ENCODE assay signal across 13 mouse cellular contexts in the genomic region with DNA sequence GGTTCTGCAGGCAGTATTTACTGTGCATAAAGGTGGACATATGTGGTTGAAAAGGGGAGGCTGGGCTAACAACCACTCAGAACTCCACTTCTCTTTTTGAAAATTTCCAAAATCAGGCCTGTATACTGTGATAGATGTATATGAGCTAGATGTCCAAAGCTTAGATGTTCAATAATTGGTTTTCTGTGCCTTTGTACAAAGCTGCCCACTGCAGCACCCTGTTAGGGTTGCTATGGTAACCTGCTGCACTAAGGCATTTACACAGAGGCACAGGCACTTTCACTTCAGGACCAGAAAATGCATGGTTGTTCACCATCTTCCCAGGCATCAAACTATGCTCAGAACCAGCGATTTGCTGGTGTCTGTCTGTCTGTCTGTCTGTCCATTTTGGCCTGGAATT. TPM values are rescaled to one million over a fixed set of nuclear protein-coding genes. Genes with fewer than 3 reads are reported as not detected.
A peak's percentile ranks its signal among the peaks of the same experiment; 100 is the strongest.
DNase-seq lines count a peak whose midpoint lies in the region; ATAC-seq and TF ChIP-seq lines count a peak whose summit lies in the region.
"Had no signal": no experiment of that assay in that cellular context is flagged by ENCODE, and none has a peak within 500 bp of the region (broad histone marks: within the 10 kb centered on the region; RNA-seq: fewer than 3 reads in every experiment).

No protein-coding gene starts in this region.

- no peaks in the 10 kb centered on the region for H3K36me3 ChIP-seq in forebrain, postnatal 0 days (ENCODE audit: insufficient read depth)
- H3K36me3 ChIP-seq in midbrain, embryonic 14.5 days (ENCODE audit: control insufficient read depth, insufficient read depth, low read length) = 0 out of 2 replicates have a peak, but pooled peaks cover 4% of the 10 kb centered on the region
- H3K36me3 ChIP-seq: lung, embryonic 15.5 days had no signal

- peaks cover 33% of the 10 kb centered on the region for H3K4me1 ChIP-seq in forebrain, postnatal 0 days (ENCODE audit: insufficient read depth)
- peaks cover 28% of the 10 kb centered on the region for H3K4me1 ChIP-seq in midbrain, embryonic 14.5 days (ENCODE audit: control insufficient read depth, insufficient read depth, low read length)

- peak; percentile 6 for DNase-seq in R1 (ENCODE audit: low read depth, low spot score)
- peak; percentile 50 for DNase-seq in embryo, embryonic 10.5 days (ENCODE audit: low spot score)
- DNase-seq in forebrain, postnatal 0 days = peak; percentile 58
- DNase-seq in midbrain, embryonic 14.5 days = peak; percentile 83
- DNase-seq in lung, postnatal 4 days = no peak
- no peak for DNase-seq in adrenal gland, postnatal 14 days
- DNase-seq in lung, postnatal 10 days = no peak
- DNase-seq: cerebellum, adult 11 months; heart, postnatal 36 days had no signal

- no peaks in the 10 kb centered on the region for H3K27me3 ChIP-seq in forebrain, postnatal 0 days (ENCODE audit: insufficient read depth, low read length)
- no peaks in the 10 kb centered on the region for H3K27me3 ChIP-seq in midbrain, embryonic 14.5 days (ENCODE audit: control insufficient read depth, insufficient read depth, low read length)

- no peak overlapping the region for H3K27ac ChIP-seq in forebrain, postnatal 0 days (ENCODE audit: low read depth, low read length)
- peak overlapping the region; percentile 98; the same call in 1 of the 2 replicates for H3K27ac ChIP-seq in midbrain, embryonic 14.5 days (replicated peaks; ENCODE audit: low read depth, low read length)
- H3K27ac ChIP-seq: kidney, postnatal 0 days; lung, embryonic 15.5 days had no signal

- peak overlapping the region; percentile 77 for H3K4me3 ChIP-seq in forebrain, postnatal 0 days (ENCODE audit: low read depth, low read length)
- peak overlapping the region; percentile 65 for H3K4me3 ChIP-seq in midbrain, embryonic 14.5 days (replicated peaks; ENCODE audit: low read depth, low read length)
- H3K4me3 ChIP-seq: lung, embryonic 15.5 days; myocyte had no signal

- peak; percentile 49 for ATAC-seq in forebrain, postnatal 0 days
- peak; percentile 57 for ATAC-seq in midbrain, embryonic 14.5 days (ENCODE audit: low FRiP score, low TSS enrichment)

- no peak for TF ChIP-seq CTCF in forebrain, postnatal 0 days (IDR thresholded peaks at IDR 0.05; ENCODE audit: low read depth)

- 5% methylated on average over 1 of the region's 1 CpGs for WGBS in forebrain, postnatal 0 days
- WGBS in midbrain, embryonic 14.5 days = 19% methylated on average over 1 of the region's 1 CpGs

- no peaks in the 10 kb centered on the region for H3K9me3 ChIP-seq in forebrain, postnatal 0 days (ENCODE audit: low read length)
- H3K9me3 ChIP-seq in midbrain, embryonic 14.5 days (ENCODE audit: control insufficient read depth, low read length) = no peaks in the 10 kb centered on the region
- H3K9me3 ChIP-seq: lung, embryonic 15.5 days had no signal

- peak overlapping the region; percentile 31 for H3K9ac ChIP-seq in forebrain, postnatal 0 days
- peak overlapping the region; percentile 53; the same call in 1 of the 2 replicates for H3K9ac ChIP-seq in midbrain, embryonic 14.5 days (replicated peaks; ENCODE audit: low read length)
- H3K9ac ChIP-seq: lung, embryonic 15.5 days had no signal

- H3K4me2 ChIP-seq in forebrain, postnatal 0 days (ENCODE audit: low read depth) = peak overlapping the region; percentile 83
- H3K4me2 ChIP-seq in midbrain, embryonic 14.5 days (ENCODE audit: low read length) = peak overlapping the region; percentile 89
- H3K4me2 ChIP-seq: lung, embryonic 15.5 days had no signal

RNA-seq across cellular contexts. Expression of a gene that starts 2.4 kb away (rescaled TPM):
- total RNA-seq in forebrain, postnatal 0 days (2014; rRNA removed) = 83.6 and 122 TPM in 2 replicates
- 20.9 and 29.4 TPM in 2 replicates for polyA plus RNA-seq in forebrain, postnatal 0 days (2015; fragmentation: Nextera tagmentation; extraction: Ambion mirVana)
- polyA plus RNA-seq in midbrain, embryonic 14.5 days (2014; fragmentation: Nextera tagmentation; extraction: Ambion mirVana) = 54.8 and 59.6 TPM in 2 replicates
- 5.6 and 9.1 TPM in 2 replicates for total RNA-seq in adrenal gland, postnatal 14 days (2021)
- total RNA-seq: granulocyte monocyte progenitor cell, adult 5-6 weeks had no signal
- polyA plus RNA-seq: myocyte had no signal

RNA-seq across cellular contexts. Expression of a gene that starts 8.3 kb away (rescaled TPM):
- total RNA-seq in forebrain, postnatal 0 days (2014; rRNA removed) = 46.8 and 54.1 TPM in 2 replicates
- polyA plus RNA-seq in forebrain, postnatal 0 days (2015; fragmentation: Nextera tagmentation; extraction: Ambion mirVana) = 34.1 and 40.6 TPM in 2 replicates
- polyA plus RNA-seq in midbrain, embryonic 14.5 days (2014; fragmentation: Nextera tagmentation; extraction: Ambion mirVana) = 27.1 and 27.6 TPM in 2 replicates
- 0.52 and 2.4 TPM in 2 replicates for total RNA-seq in adrenal gland, postnatal 14 days (2021)
- total RNA-seq: granulocyte monocyte progenitor cell, adult 5-6 weeks had no signal
- polyA plus RNA-seq: myocyte had no signal

Comparison
In these comparisons a context has a peak if more than half of its experiments do, and no peak if none do; other contexts are left out.
1. DNase-seq: peak in R1 (single experiment), embryo, embryonic 10.5 days (single experiment), forebrain, postnatal 0 days (single experiment) and midbrain, embryonic 14.5 days (single experiment); none in lung, postnatal 4 days (0 of 2), adrenal gland, postnatal 14 days (single experiment) and lung, postnatal 10 days (single experiment).
2. RNA of a gene that starts 8.3 kb away (total RNA-seq): 46.8 to 54.1 TPM in forebrain, postnatal 0 days; 0.52 to 2.4 TPM in adrenal gland, postnatal 14 days; every median in the first group is over 10 times any median in the second.